Mouse (Mus musculus): ENCODE results near the gene Bsnd. TPM values are rescaled to one million over a fixed set of nuclear protein-coding genes. Genes with fewer than 3 reads are reported as not detected.

Gene Bsnd
- polyA plus RNA-seq, 1 experiment from 2014 or later = not detected

- WGBS = 85% methylated on average over 2 of the region's 2 CpGs
- Histone ChIP-seq H3K9me3 (ENCODE audit: control insufficient read depth, low read length) (no peaks in the 10 kb centered on the region), H3K4me2 (replicated peaks; ENCODE audit: low read depth, low read length) (no peak overlapping the region), H3K36me3 (ENCODE audit: control insufficient read depth, insufficient read depth, low read length) (no peaks in the 10 kb centered on the region), H3K27ac (ENCODE audit: low read depth, low read length) (no peak overlapping the region), H3K4me1 (replicated peaks; ENCODE audit: control insufficient read depth, insufficient read depth, low read length) (no peaks in the 10 kb centered on the region; the same call in 1 of the 2 replicates), H3K4me3 (ENCODE audit: low read depth, low read length) (no peak overlapping the region), H3K27me3 (ENCODE audit: control insufficient read depth, insufficient read depth, low read length) (no peaks in the 10 kb centered on the region), H3K9ac (ENCODE audit: low read depth, low read length) (no peak overlapping the region)
- DNase-seq (ENCODE audit: low spot score) (no peak), ATAC-seq (ENCODE audit: low FRiP score) (no peak)
These were observed 32.9 kb upstream of the Bsnd start for GRCm38 (mm10) chr4:106525001-106525400.

- DNase-seq (ENCODE audit: low spot score) = no peak
- Histone ChIP-seq H3K4me2 (replicated peaks; ENCODE audit: low read depth, low read length) (no peak overlapping the region), H3K36me3 (ENCODE audit: control insufficient read depth, insufficient read depth, low read length) (no peaks in the 10 kb centered on the region), H3K4me3 (ENCODE audit: low read depth, low read length) (no peak overlapping the region), H3K9ac (ENCODE audit: low read depth, low read length) (no peak overlapping the region), H3K27me3 (ENCODE audit: control insufficient read depth, insufficient read depth, low read length) (no peaks in the 10 kb centered on the region), H3K4me1 (replicated peaks; ENCODE audit: control insufficient read depth, insufficient read depth, low read length) (no peaks in the 10 kb centered on the region), H3K9me3 (ENCODE audit: control insufficient read depth, low read length) (no peaks in the 10 kb centered on the region), H3K27ac (ENCODE audit: low read depth, low read length) (no peak overlapping the region)
- no peak for ATAC-seq (ENCODE audit: low FRiP score)
- WGBS = 76% methylated on average over 2 of the region's 2 CpGs
These were observed 32.0 kb upstream of the Bsnd start for GRCm38 (mm10) chr4:106524131-106524530.

DNA sequence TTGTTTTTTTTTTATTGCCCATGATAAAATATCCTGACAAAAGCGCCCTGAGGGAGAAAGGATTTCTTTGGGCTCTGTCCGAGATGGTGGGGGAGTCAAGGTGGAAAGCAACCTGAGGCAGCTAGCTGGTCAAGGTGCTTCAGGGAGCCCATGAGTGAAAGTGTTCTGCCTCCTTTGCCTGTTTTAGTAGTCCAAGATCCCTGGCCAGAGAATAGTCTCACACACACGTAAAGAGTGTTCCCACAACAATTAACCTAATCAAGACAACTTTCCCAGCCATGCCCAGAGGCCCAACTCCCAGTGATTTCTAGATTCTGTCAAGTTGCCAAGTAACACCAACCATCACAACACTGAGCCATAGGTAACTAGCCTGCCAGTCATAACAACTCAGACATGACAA, 30.5 kb upstream of the Bsnd start:
- H3K27ac ChIP-seq (ENCODE audit: low read depth, low read length) = no peak overlapping the region
- H3K4me2 ChIP-seq (replicated peaks; ENCODE audit: low read depth, low read length) = no peak overlapping the region
- H3K9ac ChIP-seq (ENCODE audit: low read depth, low read length) = no peak overlapping the region
- H3K4me3 ChIP-seq (ENCODE audit: low read depth, low read length) = no peak overlapping the region
- DNase-seq (ENCODE audit: low spot score) (no peak), ATAC-seq (ENCODE audit: low FRiP score) (no peak)
- 79% methylated on average over 3 of the region's 3 CpGs for WGBS
- H3K4me1 ChIP-seq (replicated peaks; ENCODE audit: control insufficient read depth, insufficient read depth, low read length) = no peaks in the 10 kb centered on the region
- H3K9me3 ChIP-seq (ENCODE audit: control insufficient read depth, low read length) = no peaks in the 10 kb centered on the region
- H3K27me3 ChIP-seq (ENCODE audit: control insufficient read depth, insufficient read depth, low read length) = no peaks in the 10 kb centered on the region
- no peaks in the 10 kb centered on the region for H3K36me3 ChIP-seq (ENCODE audit: control insufficient read depth, insufficient read depth, low read length)

DNA sequence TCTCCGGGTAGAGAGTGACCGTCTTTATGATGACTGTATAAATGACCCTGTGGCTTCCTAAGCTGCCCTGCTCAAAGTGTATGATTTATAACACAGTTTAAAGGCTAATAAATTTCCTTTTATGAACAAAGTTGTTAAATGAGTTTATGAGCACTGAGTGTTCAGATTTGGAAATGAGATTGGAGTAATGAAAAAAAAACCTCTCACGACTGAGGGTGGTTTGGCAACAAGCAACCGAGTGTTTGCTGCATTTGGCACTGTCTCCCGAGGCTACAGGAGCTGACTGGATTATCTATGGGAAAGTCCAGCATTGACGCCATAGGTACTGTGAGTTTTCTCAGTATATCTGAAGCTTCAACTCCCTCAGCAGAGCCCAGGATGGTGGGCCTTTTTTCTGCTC, 22.5 kb upstream of the Bsnd start:
- H3K9ac ChIP-seq (ENCODE audit: low read depth, low read length) = no peak overlapping the region
- ATAC-seq (ENCODE audit: low FRiP score) (no peak), DNase-seq (ENCODE audit: low spot score) (no peak)
- no peak overlapping the region for H3K4me2 ChIP-seq (replicated peaks; ENCODE audit: low read depth, low read length)
- 86% methylated on average over 6 of the region's 6 CpGs for WGBS
- H3K27me3 ChIP-seq (ENCODE audit: control insufficient read depth, insufficient read depth, low read length) = no peaks in the 10 kb centered on the region
- H3K4me1 ChIP-seq (replicated peaks; ENCODE audit: control insufficient read depth, insufficient read depth, low read length) = no peaks in the 10 kb centered on the region
- H3K27ac ChIP-seq (ENCODE audit: low read depth, low read length) = no peak overlapping the region
- H3K4me3 ChIP-seq (ENCODE audit: low read depth, low read length) = no peak overlapping the region
- no peaks in the 10 kb centered on the region for H3K36me3 ChIP-seq (ENCODE audit: control insufficient read depth, insufficient read depth, low read length)
- H3K9me3 ChIP-seq (ENCODE audit: control insufficient read depth, low read length) = no peaks in the 10 kb centered on the region

DNA sequence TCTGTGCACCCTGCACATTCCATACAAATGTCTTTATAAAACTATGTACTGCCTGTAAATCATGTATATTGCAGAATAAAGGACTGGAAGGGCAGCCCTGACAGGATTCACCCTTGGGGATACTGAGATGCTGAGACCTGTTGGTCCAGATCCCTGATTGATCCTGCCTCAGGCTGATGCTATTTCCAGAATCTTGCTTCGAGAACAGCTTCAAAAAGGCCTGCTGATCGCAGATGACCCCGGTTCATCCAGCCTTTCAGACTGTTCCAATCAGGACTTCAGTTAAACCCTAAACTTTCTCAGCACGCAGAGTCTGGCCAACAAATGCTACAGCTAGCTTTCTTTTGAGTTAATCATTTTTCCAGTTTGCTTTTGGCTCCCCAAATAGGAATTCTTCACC, 17.8 kb upstream of the Bsnd start:
- 81% methylated on average over 4 of the region's 4 CpGs for WGBS
- H3K4me2 ChIP-seq (replicated peaks; ENCODE audit: low read depth, low read length) = no peak overlapping the region

DNA sequence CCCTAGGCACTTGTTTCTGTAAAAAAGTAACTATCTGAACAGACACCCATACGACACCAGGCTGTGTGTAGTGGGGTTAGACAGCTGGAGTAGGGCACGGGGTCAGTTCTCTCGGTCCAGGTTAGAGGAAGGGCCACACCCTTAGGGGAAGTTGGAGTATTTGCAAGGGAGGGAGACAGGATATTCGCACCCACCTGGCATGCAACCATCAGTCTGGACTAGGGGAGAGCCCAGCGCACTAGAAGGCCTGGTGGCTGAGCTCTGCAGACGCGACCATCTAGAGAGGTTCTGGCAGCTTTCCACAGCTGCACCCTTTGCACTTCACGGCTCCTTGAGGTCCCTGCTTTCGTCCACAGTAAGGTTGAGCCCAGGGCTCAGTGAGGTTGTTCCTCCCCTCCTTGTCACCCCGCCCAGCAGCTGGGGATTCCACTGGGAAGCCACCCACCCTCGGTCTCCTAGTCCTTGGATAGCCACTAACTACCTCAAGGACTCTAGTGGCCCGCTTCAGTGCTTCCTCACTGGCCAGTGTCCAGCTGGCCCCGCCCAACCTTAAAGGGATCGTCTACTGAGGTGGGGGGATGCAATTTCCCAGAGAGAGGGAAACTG, 13.5 kb upstream of the Bsnd start:
- Histone ChIP-seq H3K36me3 (ENCODE audit: control insufficient read depth, insufficient read depth, low read length) (no peaks in the 10 kb centered on the region), H3K27ac (ENCODE audit: low read depth, low read length) (no peak overlapping the region), H3K4me1 (replicated peaks; ENCODE audit: control insufficient read depth, insufficient read depth, low read length) (no peaks in the 10 kb centered on the region; the same call in 1 of the 2 replicates), H3K4me3 (ENCODE audit: low read depth, low read length) (no peak overlapping the region), H3K9ac (ENCODE audit: low read depth, low read length) (no peak overlapping the region), H3K4me2 (replicated peaks; ENCODE audit: low read depth, low read length) (no peak overlapping the region), H3K27me3 (ENCODE audit: control insufficient read depth, insufficient read depth, low read length) (no peaks in the 10 kb centered on the region), H3K9me3 (ENCODE audit: control insufficient read depth, low read length) (no peaks in the 10 kb centered on the region)
- no peak for DNase-seq (ENCODE audit: low spot score)
- ATAC-seq (ENCODE audit: low FRiP score) = no peak
- 82% methylated on average over 14 of the region's 14 CpGs for WGBS

More for the DNA sequence above, 17.8 kb upstream of the Bsnd start:
- ATAC-seq (ENCODE audit: low FRiP score) (no peak), DNase-seq (ENCODE audit: low spot score) (no peak)
- Histone ChIP-seq H3K27ac (ENCODE audit: low read depth, low read length) (no peak overlapping the region), H3K4me1 (replicated peaks; ENCODE audit: control insufficient read depth, insufficient read depth, low read length) (no peaks in the 10 kb centered on the region; the same call in 1 of the 2 replicates), H3K9me3 (ENCODE audit: control insufficient read depth, low read length) (no peaks in the 10 kb centered on the region), H3K36me3 (ENCODE audit: control insufficient read depth, insufficient read depth, low read length) (no peaks in the 10 kb centered on the region), H3K27me3 (ENCODE audit: control insufficient read depth, insufficient read depth, low read length) (no peaks in the 10 kb centered on the region), H3K9ac (ENCODE audit: low read depth, low read length) (no peak overlapping the region), H3K4me3 (ENCODE audit: low read depth, low read length) (no peak overlapping the region)

- no peaks in the 10 kb centered on the region for H3K9me3 ChIP-seq (ENCODE audit: control insufficient read depth, low read length)
- H3K4me1 ChIP-seq (replicated peaks; ENCODE audit: control insufficient read depth, insufficient read depth, low read length) = peaks cover 2% of the 10 kb centered on the region; the same call in 1 of the 2 replicates
- H3K9ac ChIP-seq (ENCODE audit: low read depth, low read length) = no peak overlapping the region
- H3K4me2 ChIP-seq (replicated peaks; ENCODE audit: low read depth, low read length) = no peak overlapping the region
- 87% methylated on average over 3 of the region's 3 CpGs for WGBS
- no peak overlapping the region for H3K4me3 ChIP-seq (ENCODE audit: low read depth, low read length)
- ATAC-seq (ENCODE audit: low FRiP score) (no peak), DNase-seq (ENCODE audit: low spot score) (no peak)
- H3K27ac ChIP-seq (ENCODE audit: low read depth, low read length) = no peak overlapping the region
- H3K27me3 ChIP-seq (ENCODE audit: control insufficient read depth, insufficient read depth, low read length) = no peaks in the 10 kb centered on the region
- H3K36me3 ChIP-seq (ENCODE audit: control insufficient read depth, insufficient read depth, low read length) = no peaks in the 10 kb centered on the region
These were observed 11.5 kb upstream of the Bsnd start for GRCm38 (mm10) chr4:106503578-106503977.

DNA sequence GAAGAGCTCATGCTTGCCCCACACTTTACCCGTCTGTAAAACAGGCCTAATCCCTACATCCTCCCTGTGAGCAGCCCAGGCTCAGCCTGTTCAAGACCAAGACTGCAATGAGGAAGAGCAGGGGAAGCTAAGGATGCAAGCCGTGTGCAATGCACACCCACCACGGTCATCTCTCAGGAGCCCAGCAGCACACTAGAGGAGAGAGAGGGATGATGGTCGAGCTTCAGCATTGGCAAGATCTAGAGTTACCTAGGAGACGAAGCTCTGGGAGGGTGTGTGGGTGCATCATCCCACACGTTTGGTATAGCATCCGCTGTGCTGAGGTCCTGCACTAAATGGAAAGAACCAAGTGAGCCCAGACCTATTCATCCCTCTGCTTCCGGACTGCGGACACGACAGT, 8.0 kb upstream of the Bsnd start:
- Histone ChIP-seq H3K9me3 (ENCODE audit: control insufficient read depth, low read length) (no peaks in the 10 kb centered on the region), H3K4me3 (ENCODE audit: low read depth, low read length) (no peak overlapping the region), H3K27ac (ENCODE audit: low read depth, low read length) (no peak overlapping the region), H3K4me1 (replicated peaks; ENCODE audit: control insufficient read depth, insufficient read depth, low read length) (peaks cover 4% of the 10 kb centered on the region; the same call in 1 of the 2 replicates), H3K4me2 (replicated peaks; ENCODE audit: low read depth, low read length) (no peak overlapping the region), H3K9ac (ENCODE audit: low read depth, low read length) (no peak overlapping the region), H3K27me3 (ENCODE audit: control insufficient read depth, insufficient read depth, low read length) (no peaks in the 10 kb centered on the region), H3K36me3 (ENCODE audit: control insufficient read depth, insufficient read depth, low read length) (no peaks in the 10 kb centered on the region)
- ATAC-seq (ENCODE audit: low FRiP score) = no peak
- 80% methylated on average over 10 of the region's 10 CpGs for WGBS
- DNase-seq (ENCODE audit: low spot score) = no peak

GRCm38 (mm10) chr4:106498471-106498844, 6.4 kb upstream of the Bsnd start:
- Histone ChIP-seq H3K4me2 (replicated peaks; ENCODE audit: low read depth, low read length) (no peak overlapping the region), H3K27me3 (ENCODE audit: control insufficient read depth, insufficient read depth, low read length) (no peaks in the 10 kb centered on the region), H3K4me1 (replicated peaks; ENCODE audit: control insufficient read depth, insufficient read depth, low read length) (peaks cover 4% of the 10 kb centered on the region; the same call in 1 of the 2 replicates), H3K36me3 (ENCODE audit: control insufficient read depth, insufficient read depth, low read length) (no peaks in the 10 kb centered on the region), H3K9me3 (ENCODE audit: control insufficient read depth, low read length) (no peaks in the 10 kb centered on the region), H3K9ac (ENCODE audit: low read depth, low read length) (no peak overlapping the region), H3K27ac (ENCODE audit: low read depth, low read length) (no peak overlapping the region), H3K4me3 (ENCODE audit: low read depth, low read length) (no peak overlapping the region)
- DNase-seq (ENCODE audit: low spot score) = no peak
- ATAC-seq (ENCODE audit: low FRiP score) = peak; percentile 43; the same call in 1 of the 2 replicates
- 36% methylated on average over 3 of the region's 3 CpGs for WGBS

All from hindbrain, embryonic 11.5 days (tissue).